ENCODE assay signal across 20 mouse cellular contexts in the genomic region with DNA sequence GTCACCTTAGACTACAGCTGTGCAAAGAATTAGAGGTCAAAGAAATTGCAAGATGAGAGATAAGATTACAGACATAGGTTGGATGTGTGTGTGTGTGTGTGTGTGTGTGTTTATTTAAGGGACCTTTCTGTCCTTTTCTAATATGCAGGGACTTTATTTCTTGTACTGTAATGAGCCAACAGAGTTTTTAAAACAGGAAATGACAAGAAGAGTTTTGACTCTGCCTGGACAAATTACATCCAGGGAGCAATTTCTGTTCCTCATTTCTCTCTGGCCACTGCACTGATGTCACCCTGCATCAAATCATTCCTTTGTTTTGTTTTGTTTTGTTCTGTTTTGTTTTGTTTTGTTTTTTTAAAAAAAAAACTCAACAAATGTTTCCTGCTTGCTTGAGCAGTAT.
DNase-seq lines count a peak whose midpoint lies in the region; ATAC-seq and TF ChIP-seq lines count a peak whose summit lies in the region.
"Had no signal": no experiment of that assay in that cellular context is flagged by ENCODE, and none has a peak within 500 bp of the region (broad histone marks: within the 10 kb centered on the region; RNA-seq: fewer than 3 reads in every experiment).

No protein-coding gene starts in this region.

- TF ChIP-seq CTCF in kidney, postnatal 0 days (IDR thresholded peaks at IDR 0.05; ENCODE audit: low read depth): no peak
- TF ChIP-seq CTCF in CH12.LX (conservative IDR thresholded peaks at IDR 0.05 in 1 of 2, IDR thresholded peaks at IDR 0.05 in 1 of 2; ENCODE audit: low read depth in 2 of 2, low read length in 2 of 2): no peak

- TF ChIP-seq POLR2A in CH12.LX (IDR thresholded peaks at IDR 0.05; ENCODE audit: low read depth, low read length): no peak

- H3K36me3 ChIP-seq in kidney, postnatal 0 days (ENCODE audit: insufficient read depth, low read length): no peaks in the 10 kb centered on the region
- H3K36me3 ChIP-seq in CH12.LX (replicated peaks in 1 of 2; ENCODE audit: control insufficient read depth in 1 of 2, insufficient read depth in 1 of 2, low read length in 1 of 2): no peaks in the 10 kb centered on the region
- H3K36me3 ChIP-seq: embryonic facial prominence, embryonic 12.5 days; forebrain, embryonic 12.5 days; hindbrain, embryonic 13.5 days had no signal

- no peak for ATAC-seq in kidney, postnatal 0 days (replicated peaks; ENCODE audit: low FRiP score, low read depth)
- peak; percentile 94 for ATAC-seq in granulocyte monocyte progenitor cell, adult 5-6 weeks (replicated peaks; ENCODE audit: poor library complexity, severe bottlenecking)
- 0 out of 2 replicates have a peak, but pooled peaks have one; percentile 35 for ATAC-seq in monocyte, adult 5-6 weeks (replicated peaks; ENCODE audit: insufficient number of reproducible peaks, low FRiP score, low TSS enrichment, poor library complexity, severe bottlenecking)
- no peak for ATAC-seq in erythroid progenitor cell, adult 5-6 weeks (replicated peaks; ENCODE audit: low FRiP score, poor library complexity, severe bottlenecking)
- ATAC-seq: forebrain, postnatal 0 days had no signal

- TF ChIP-seq EP300 in CH12.LX (IDR thresholded peaks at IDR 0.05; ENCODE audit: low read length): peak; percentile 98

- H3K9me3 ChIP-seq in kidney, postnatal 0 days (replicated peaks; ENCODE audit: low read length): no peaks in the 10 kb centered on the region
- H3K9me3 ChIP-seq in CH12.LX (replicated peaks; ENCODE audit: low read length): no peaks in the 10 kb centered on the region
- H3K9me3 ChIP-seq: embryonic facial prominence, embryonic 12.5 days; forebrain, embryonic 12.5 days; hindbrain, embryonic 13.5 days had no signal

- H3K27me3 ChIP-seq in kidney, postnatal 0 days (ENCODE audit: insufficient read depth, low read length): no peaks in the 10 kb centered on the region
- H3K27me3 ChIP-seq in CH12.LX (replicated peaks): peaks cover 1% of the 10 kb centered on the region
- H3K27me3 ChIP-seq: embryonic facial prominence, embryonic 12.5 days; forebrain, embryonic 12.5 days; hindbrain, embryonic 13.5 days had no signal

- no peaks in the 10 kb centered on the region for H3K4me1 ChIP-seq in kidney, postnatal 0 days (replicated peaks; ENCODE audit: insufficient read depth, low read length)
- peaks cover 20 to 66% of the 10 kb centered on the region in 2 experiments for H3K4me1 ChIP-seq in CH12.LX (ENCODE audit: control insufficient read depth in 1 of 2, insufficient read depth in 2 of 2)
- H3K4me1 ChIP-seq: embryonic facial prominence, embryonic 12.5 days; forebrain, embryonic 12.5 days; hindbrain, embryonic 13.5 days had no signal

- H3K79me2 ChIP-seq in CH12.LX (replicated peaks; ENCODE audit: control insufficient read depth, extremely low read depth, insufficient read depth, poor library complexity, severe bottlenecking): no peaks in the 10 kb centered on the region

- dilution Hi-C loops in CH12.LX (cut with MboI; ENCODE audit: extremely low pct_ligation_motif_present, extremely low pct_unique_long_range_greater_than_20kb, low sequenced_read_pairs): no loop called here

- no peak overlapping the region for H3K9ac ChIP-seq in kidney, postnatal 0 days (ENCODE audit: low read depth, low read length)
- peak overlapping the region; percentile 56; the same call in 1 of the 2 replicates for H3K9ac ChIP-seq in CH12.LX (ENCODE audit: insufficient read depth, low read depth)
- H3K9ac ChIP-seq: embryonic facial prominence, embryonic 12.5 days; forebrain, embryonic 12.5 days; forebrain, postnatal 0 days; hindbrain, embryonic 13.5 days had no signal

- H3K4me3 ChIP-seq in kidney, postnatal 0 days (replicated peaks; ENCODE audit: low read depth, low read length): no peak overlapping the region
- no peak overlapping the region for H3K4me3 ChIP-seq in CH12.LX (replicated peaks in 1 of 3; ENCODE audit: low read depth in 2 of 3, low read length in 2 of 3, poor library complexity in 1 of 3)
- H3K4me3 ChIP-seq: embryonic facial prominence, embryonic 12.5 days; forebrain, embryonic 12.5 days; hindbrain, embryonic 13.5 days had no signal

- no peak overlapping the region for H3K27ac ChIP-seq in kidney, postnatal 0 days
- H3K27ac ChIP-seq in CH12.LX (ENCODE audit: insufficient read depth, low read depth): peak overlapping the region; percentile 60
- H3K27ac ChIP-seq: embryonic facial prominence, embryonic 12.5 days; forebrain, embryonic 12.5 days; hindbrain, embryonic 13.5 days had no signal

- H3K4me2 ChIP-seq in kidney, postnatal 0 days (ENCODE audit: low read length): no peak overlapping the region
- H3K4me2 ChIP-seq in CH12.LX (ENCODE audit: insufficient read depth, low read depth, poor library complexity, severe bottlenecking): peak overlapping the region; percentile 34
- H3K4me2 ChIP-seq: embryonic facial prominence, embryonic 12.5 days; forebrain, embryonic 12.5 days; hindbrain, embryonic 13.5 days had no signal

- TF ChIP-seq RAD21 in CH12.LX (IDR thresholded peaks at IDR 0.05; ENCODE audit: low read depth, low read length): no peak; the same call in none of the 2 replicates

- intact Hi-C loops in gastrocnemius, postnatal 14 days (cut with DNase I; ENCODE audit: low total_unique reads): no loop called here

- in situ Hi-C loops in CH12.LX (cut with MboI; ENCODE audit: low pct_ligation_motif_present, low pct_unique_long_range_greater_than_20kb, low sequenced_read_pairs): no loop called here

- peak; percentile 7 for DNase-seq in kidney, postnatal 0 days (ENCODE audit: low spot score)
- no peak for DNase-seq in kidney, adult 18-20 months
- DNase-seq in CH12.LX (ENCODE audit: extremely low read depth): peak; percentile 64
- no peak for DNase-seq in thymus, adult 18-20 months
- no peak for DNase-seq in gastrocnemius, postnatal 14 days
- DNase-seq: adrenal gland, adult 8-10 months; adrenal gland, postnatal 36 days; cerebellum, adult 11 months; cerebellum, adult 8-10 months; cerebellum, postnatal 14 days; forebrain, postnatal 0 days; gastrocnemius, postnatal 25 days; heart, adult 11 months; heart, postnatal 4 days had no signal

TF ChIP-seq in CH12.LX, 34 proteins besides CTCF, POLR2A, EP300 and RAD21:
- TF ChIP-seq TCF12 (IDR thresholded peaks at IDR 0.05; ENCODE audit: low read depth, low read length): peak; percentile 87
- peak; percentile 95 for TF ChIP-seq JUND (conservative IDR thresholded peaks at IDR 0.05; ENCODE audit: low read depth, low read length)
- TF ChIP-seq RCOR1 (conservative IDR thresholded peaks at IDR 0.05; ENCODE audit: low read depth, low read length): peak; percentile 93
- peak; percentile 90 for TF ChIP-seq JUN (IDR thresholded peaks at IDR 0.05; ENCODE audit: insufficient read depth, low read depth, low read length)
- TF ChIP-seq CHD2 (IDR thresholded peaks at IDR 0.05; ENCODE audit: low read length): 0 out of 2 replicates have a peak, but pooled peaks have one; percentile 63
- no peak for TF ChIP-seq UBTF (IDR thresholded peaks at IDR 0.05; ENCODE audit: low read depth, low read length)
- peak; percentile 82 for TF ChIP-seq ETS1 (conservative IDR thresholded peaks at IDR 0.05; ENCODE audit: low read depth, low read length)
- TF ChIP-seq IRF4 (IDR thresholded peaks at IDR 0.05; ENCODE audit: low read depth, low read length): peak; percentile 99
- TF ChIP-seq MAFK (IDR thresholded peaks at IDR 0.05; ENCODE audit: insufficient replicate concordance, low read length): peak; percentile 62; the same call in 1 of the 2 replicates
- TF ChIP-seq MEF2A (IDR thresholded peaks at IDR 0.05; ENCODE audit: borderline replicate concordance, low read depth, low read length): peak; percentile 87
- TF ChIP-seq MXI1 (IDR thresholded peaks at IDR 0.05; ENCODE audit: low read depth, low read length): no peak
- 0 out of 2 replicates have a peak, but pooled peaks have one; percentile 17 for TF ChIP-seq TBP (conservative IDR thresholded peaks at IDR 0.05; ENCODE audit: low read depth, low read length)
- peak; percentile 70 for TF ChIP-seq BHLHE40 (IDR thresholded peaks at IDR 0.05; ENCODE audit: low read depth, low read length)
- TF ChIP-seq CHD1 (IDR thresholded peaks at IDR 0.05; ENCODE audit: low read depth, low read length): 0 out of 2 replicates have a peak, but pooled peaks have one; percentile 6
- TF ChIP-seq PAX5 (IDR thresholded peaks at IDR 0.05; ENCODE audit: low read length): no peak
- peak; percentile 43; the same call in 1 of the 2 replicates for TF ChIP-seq ELF1 (IDR thresholded peaks at IDR 0.05; ENCODE audit: low read depth, low read length)
TF ChIP-seq in CH12.LX: peak in this region for 13.

Comparison
In these comparisons a context has a peak if more than half of its experiments do, and no peak if none do; other contexts are left out.
1. DNase-seq: peak in kidney, postnatal 0 days (single experiment) and CH12.LX (single experiment); none in kidney, adult 18-20 months (single experiment), thymus, adult 18-20 months (0 of 2) and gastrocnemius, postnatal 14 days (single experiment).
2. ATAC-seq: peak in granulocyte monocyte progenitor cell, adult 5-6 weeks (single experiment) and monocyte, adult 5-6 weeks (single experiment); none in kidney, postnatal 0 days (single experiment) and erythroid progenitor cell, adult 5-6 weeks (single experiment).